Mouse (Mus musculus) retina, embryonic 14.5 days (tissue): ENCODE results near the gene Sult2b1.

Experiments used
- DNase-seq: peaks from one replicate; pipeline ENCODE4 v3.0.0-alpha.2; 2015; ENCODE audit warnings: low spot score

Sult2b1 gene

DNA sequence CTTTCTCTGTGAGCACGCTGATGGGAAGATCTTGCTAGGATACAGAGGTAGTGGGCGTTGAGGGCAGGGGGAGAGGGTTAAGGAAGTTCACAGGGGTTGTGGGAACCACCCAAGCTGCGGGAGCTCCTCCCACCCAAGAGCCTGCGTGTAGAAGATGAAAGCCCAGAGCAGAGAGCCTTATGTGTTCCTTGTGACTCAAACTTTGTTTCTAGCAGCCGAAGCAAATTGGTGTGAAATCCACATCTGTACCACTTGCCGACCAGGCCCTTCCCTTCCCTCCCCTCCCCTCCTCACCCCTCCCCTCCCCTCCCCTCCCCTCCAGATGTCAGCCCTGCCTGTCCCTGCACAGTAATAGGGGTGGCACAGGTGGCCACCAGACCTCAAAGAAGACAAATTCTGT lies 89.4 kb downstream of the Sult2b1 start:
- DNase-seq: no peak

DNA sequence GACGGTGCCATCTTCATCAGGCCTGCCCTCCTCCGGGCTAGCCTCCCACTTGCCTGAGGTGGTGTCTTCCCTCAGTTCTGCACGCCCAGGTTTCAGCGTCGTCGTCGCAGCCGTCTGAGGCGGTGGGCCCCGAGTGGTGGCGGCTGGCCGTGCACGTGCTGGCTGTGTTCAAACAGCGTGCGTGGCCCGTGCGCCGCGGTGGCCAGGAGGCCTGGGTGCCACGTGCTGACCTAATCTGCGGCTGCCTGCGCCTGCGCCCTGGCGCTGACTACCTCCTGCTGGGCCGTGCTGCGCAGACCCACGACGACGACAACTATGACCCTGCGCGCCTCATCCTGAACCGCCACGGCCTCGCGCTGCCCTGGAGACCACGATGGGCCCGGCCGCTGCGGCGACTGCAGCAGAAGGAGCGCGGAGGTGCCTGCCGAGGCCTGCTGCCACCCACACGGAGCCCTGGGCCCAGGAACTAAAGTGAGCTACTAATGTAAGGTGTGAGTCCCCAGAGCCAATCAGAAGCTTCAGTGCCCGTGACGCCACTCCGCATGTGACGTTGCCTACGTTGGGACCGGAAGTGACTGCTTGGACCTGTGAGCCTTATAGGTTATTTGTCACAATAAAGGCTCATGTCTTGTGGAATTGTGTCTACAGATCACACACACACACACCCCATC lies 90.4 kb downstream of the Sult2b1 start, which contains the start of gene Sec1:
TSS of gene Sec1 (minus strand) at position 482 of the 671 bp plus-strand sequence.
- DNase-seq: no peak

DNA sequence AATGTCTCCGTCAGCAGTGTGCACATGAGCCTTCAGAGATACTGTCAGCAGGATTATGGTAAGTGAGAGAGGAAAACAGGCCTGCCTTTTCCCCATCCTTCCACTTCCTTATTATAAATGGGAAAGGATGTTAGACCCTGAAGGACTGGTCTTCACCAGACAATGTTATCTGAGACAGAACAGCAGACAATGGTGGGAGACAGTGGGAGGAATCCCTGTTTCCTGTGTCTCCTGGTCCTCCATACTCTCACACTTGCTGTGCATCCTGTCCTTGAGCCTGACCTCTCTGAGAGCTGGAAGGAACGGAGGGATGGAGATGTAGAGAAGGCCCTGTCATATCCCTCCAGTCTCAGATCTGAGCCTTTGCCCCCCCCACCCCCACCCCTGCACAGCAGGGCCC lies 92.1 kb downstream of the Sult2b1 start:
- no peak for DNase-seq

DNA sequence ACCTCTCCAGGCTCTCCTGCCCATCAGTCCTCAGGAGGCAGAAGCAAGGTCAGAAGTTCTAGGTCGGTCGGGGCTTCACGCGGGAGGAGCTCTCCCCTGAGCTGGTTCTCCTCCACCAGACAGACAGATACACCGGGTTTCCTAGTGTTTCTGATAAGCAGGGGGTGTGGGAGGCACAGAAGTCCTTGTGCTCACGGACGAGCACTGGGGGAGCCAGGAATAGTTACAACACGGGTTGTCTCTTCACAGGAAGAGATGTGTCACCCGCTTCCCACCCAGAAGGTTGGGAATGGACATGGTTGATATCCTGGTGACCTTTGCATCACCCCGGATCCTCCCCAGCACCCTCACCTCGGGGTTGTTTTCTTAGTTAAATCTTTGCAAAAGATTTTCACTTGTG lies 94.7 kb downstream of the Sult2b1 start:
- no peak for DNase-seq

DNA sequence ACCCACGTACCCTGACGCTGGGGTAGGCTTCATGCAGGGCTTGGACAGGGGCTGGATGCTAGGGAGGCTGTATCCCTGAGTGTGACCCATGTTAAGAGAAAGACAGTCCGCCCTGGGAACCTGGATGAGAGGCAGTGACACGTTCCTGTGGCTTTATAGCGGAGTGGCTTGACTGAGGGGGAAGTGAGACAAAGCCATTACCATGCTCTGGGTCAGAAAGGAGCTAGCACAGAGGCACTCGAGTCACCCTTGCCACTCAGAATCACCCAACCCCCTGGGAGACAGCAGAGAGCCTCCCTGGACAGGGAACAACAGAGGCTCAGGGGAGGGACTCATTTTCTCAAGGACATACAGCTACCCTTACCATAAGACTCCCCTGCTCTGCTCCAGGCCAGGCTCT lies 95.4 kb downstream of the Sult2b1 start:
- no peak for DNase-seq

DNA sequence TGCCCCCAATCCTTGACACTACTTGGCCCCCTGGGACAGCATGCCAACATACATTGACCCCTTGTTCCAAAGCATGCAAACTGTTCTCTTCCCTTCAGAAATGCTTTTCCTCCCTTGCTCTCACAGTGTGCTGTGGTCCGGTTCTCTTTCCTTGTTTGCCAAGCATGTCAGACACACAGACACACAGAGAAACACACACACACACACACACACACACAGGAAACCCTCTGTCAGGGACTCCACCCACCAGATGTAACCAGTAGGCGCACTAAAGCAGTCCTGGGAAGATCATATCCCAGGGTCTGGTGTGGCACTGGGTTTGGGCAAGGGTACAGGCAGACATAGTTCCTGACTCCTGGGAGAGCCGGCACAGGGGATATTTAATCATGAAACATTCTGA lies 97.6 kb downstream of the Sult2b1 start:
- no peak for DNase-seq

DNA sequence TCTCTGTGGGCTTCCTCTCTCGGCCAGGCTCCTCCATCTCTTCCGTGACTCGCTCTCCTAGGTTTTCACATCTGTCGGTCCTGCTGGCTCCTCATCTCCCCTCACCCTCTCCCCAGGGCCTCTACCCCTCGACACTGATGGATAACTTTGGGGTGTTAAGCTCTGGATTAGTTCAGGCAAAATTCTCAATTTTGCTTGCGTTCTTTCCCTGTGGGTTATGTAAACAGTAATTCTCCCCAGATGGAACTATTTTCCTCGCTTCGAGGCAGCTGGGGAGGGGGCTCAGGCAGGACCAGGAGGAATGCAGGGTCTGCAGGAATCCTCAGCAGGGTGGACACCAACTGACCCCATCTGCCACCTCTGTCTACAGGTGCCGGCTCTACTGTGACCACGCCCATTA lies 98.7 kb downstream of the Sult2b1 start:
- DNase-seq: no peak

DNA sequence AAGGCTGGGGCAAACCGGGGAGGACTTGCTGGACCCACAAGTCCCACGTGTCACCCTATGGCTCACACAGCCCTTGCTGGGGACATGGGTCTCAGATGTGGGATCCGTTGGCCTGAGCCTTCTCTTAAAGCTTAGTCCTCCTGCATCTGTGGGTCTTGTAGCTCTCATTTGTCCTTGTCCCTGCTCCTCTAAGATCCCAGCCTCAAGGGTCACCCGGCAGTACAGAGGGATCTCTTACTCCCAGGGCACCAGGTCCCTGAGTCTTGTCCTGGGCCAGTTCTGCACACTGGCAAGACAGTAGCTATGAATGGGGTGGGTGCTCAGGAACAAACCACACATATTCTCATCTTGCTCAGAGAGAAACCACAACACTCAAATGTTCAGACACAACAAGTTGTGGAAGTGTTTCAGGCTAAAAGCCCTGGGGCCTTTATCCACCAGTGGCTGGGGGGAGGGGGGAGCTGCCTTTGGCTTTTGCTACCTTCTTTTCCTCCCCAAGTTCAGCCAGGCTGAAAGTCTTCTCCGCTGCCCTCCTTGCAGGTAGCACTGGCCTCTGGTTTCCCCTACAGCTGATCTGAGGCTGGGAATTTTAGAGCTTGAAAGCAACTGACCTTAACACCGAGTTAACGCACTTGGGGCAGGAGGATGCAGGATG lies 100.9 kb downstream of the Sult2b1 start, which contains the start of gene Ntn5:
TSS of gene Ntn5 (plus strand) at position 627 of the 655 bp plus-strand sequence.
- no peak for DNase-seq

DNA sequence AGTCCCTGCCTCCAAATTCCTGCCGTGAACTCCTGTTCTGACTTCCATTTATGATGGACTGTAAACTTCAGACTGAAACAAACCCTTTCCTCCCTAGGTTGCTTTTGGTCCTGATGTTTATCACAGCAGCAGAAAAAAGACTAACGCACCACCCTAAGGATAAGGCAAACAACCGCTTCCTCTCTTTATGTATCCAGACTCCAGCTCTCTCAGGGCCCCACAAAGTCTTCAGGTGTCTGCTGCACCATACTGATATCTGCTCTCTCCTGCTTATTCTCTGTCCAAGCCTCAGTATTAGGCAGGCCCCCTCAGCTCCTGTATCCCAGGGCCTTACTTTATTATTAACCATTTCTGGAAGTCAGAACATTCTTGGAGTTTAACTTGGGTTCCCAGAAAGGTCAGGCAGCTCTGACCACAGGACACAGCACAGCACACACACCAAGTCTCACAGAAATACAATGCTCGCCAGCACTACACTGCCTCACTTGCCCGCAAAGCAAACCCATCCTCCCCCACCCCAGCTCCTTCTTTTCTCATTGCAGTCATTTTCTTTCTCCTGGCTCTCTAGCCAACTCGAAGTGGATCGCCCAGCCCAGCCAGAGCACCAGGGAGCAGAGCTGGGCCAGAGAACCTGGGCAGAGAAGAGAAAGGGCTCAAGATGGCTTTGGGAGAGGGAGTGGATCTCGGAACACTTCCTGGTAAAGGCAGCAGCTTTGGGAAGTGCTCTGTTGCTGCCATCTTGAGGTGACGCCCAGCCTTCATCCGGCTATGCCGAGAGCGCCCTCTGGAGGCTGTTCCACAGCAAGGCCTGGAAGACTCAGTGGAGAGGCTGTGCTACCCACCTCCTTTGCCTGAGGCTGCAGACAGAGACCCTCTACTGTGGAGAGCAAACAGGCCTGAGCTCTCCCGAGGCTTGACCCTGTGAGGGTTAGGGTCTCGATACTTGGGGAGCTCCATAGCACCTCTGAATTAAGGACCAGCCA lies 102.0 kb downstream of the Sult2b1 start:
- peak; percentile 96 for DNase-seq

DNA sequence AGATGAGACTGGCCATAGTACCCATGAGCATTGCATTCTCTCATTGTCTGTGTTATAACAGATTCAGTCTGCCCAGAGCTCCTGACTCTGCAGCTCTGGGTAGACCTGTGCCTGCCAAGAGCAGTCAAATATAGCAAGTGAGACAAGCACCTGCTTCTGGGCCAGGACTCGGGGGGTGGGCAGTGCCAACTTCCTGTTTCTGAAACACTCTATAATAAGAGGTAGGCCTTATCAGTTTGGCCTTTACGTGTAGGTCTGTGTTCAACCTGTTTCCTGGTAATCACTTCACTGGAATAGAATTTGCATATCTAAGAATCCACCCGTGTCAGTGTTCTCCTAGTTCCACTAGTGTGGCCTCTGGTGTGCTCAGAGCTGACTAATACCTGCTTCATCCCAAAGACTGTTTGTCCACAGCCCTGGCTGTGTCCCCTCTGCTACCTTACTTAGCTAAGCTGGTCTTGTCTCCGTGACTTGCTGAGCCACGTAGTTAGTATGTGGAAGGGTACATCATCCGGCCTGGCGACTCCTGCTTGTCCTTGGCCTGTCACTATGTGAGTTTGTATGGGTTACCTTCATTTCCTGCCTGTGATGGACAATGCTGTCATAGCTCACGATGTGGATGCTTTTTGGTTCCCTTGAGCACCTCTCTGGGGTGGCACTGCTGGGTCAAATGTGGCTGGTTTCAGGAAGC lies 103.3 kb downstream of the Sult2b1 start:
- no peak for DNase-seq
